Mouse (Mus musculus): ENCODE data around the gene Aplnr. TPM values are rescaled to one million over a fixed set of nuclear protein-coding genes. Genes with fewer than 3 reads are reported as not detected.

Aplnr gene
- polyA plus RNA-seq, 1 experiment: not detected

DNA sequence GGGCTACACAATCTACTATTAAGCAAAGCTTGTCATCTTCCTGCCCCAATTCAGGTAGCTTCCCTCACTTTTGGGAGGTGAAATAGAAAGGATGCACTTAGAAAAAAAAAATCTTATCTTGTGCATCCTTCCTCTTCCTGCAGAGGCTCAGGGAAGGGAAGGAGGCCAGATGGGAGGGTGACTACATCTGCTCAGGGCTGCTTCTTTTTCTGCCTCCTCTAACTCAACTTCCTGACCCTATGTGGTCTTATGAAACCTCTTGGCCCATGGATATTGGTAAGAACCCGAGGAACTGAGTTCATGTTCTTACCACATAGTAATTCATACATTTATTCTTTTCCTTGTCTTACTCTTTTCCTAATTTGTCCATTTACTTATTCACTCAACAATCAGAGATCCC lies 926 bp upstream of the Aplnr start:
- no peaks in the 10 kb centered on the region for H3K4me1 ChIP-seq (ENCODE audit: control insufficient read depth, insufficient read depth, low read length)
- H3K4me3 ChIP-seq (ENCODE audit: insufficient read depth, low read length): no peak overlapping the region
- TF ChIP-seq POLR2A (IDR thresholded peaks at IDR 0.05; ENCODE audit: low read depth, low read length) (no peak), CTCF (IDR thresholded peaks at IDR 0.05; ENCODE audit: borderline replicate concordance, insufficient read depth, low read length) (no peak)
- no peak overlapping the region for H3K27ac ChIP-seq (ENCODE audit: insufficient read depth, low read length)

GRCm38 (mm10) chr2:85136831-85137520 lies 951 bp downstream of the Aplnr start:
- Histone ChIP-seq H3K27ac (ENCODE audit: insufficient read depth, low read length) (no peak overlapping the region), H3K4me1 (ENCODE audit: control insufficient read depth, insufficient read depth, low read length) (no peaks in the 10 kb centered on the region), H3K4me3 (ENCODE audit: insufficient read depth, low read length) (no peak overlapping the region)
- no peak for TF ChIP-seq CTCF (IDR thresholded peaks at IDR 0.05; ENCODE audit: borderline replicate concordance, insufficient read depth, low read length)
- TF ChIP-seq POLR2A (IDR thresholded peaks at IDR 0.05; ENCODE audit: low read depth, low read length): no peak

DNA sequence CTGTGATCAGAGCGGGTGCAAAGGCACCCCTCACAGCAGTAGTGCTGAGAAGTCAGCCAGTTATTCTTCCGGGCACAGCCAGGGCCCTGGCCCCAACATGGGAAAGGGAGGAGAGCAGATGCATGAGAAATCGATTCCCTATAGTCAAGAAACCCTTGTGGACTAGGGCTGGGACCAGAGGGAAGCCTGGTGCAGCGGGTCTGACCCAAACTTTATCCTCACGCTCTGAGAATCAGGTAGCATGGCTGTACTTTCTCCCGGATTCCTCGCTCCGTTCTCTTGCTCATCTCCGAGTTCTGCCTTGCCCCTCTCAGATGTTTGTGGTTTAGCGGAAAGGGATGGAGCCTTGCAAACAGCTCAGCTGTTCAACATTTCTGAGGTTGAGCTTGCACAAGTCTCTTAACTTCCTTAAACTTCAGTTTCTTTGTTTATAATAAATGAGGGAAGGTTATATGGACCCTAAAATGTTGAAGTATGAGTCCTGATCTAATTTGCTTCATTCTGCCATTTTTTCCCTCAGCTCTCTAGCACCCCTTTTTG lies 1.6 kb downstream of the Aplnr start:
- no peak for TF ChIP-seq CTCF (IDR thresholded peaks at IDR 0.05; ENCODE audit: borderline replicate concordance, insufficient read depth, low read length)
- no peak for TF ChIP-seq POLR2A (IDR thresholded peaks at IDR 0.05; ENCODE audit: low read depth, low read length)
- H3K27ac ChIP-seq (ENCODE audit: insufficient read depth, low read length): no peak overlapping the region
- no peaks in the 10 kb centered on the region for H3K4me1 ChIP-seq (ENCODE audit: control insufficient read depth, insufficient read depth, low read length)
- H3K4me3 ChIP-seq (ENCODE audit: insufficient read depth, low read length): no peak overlapping the region

DNA sequence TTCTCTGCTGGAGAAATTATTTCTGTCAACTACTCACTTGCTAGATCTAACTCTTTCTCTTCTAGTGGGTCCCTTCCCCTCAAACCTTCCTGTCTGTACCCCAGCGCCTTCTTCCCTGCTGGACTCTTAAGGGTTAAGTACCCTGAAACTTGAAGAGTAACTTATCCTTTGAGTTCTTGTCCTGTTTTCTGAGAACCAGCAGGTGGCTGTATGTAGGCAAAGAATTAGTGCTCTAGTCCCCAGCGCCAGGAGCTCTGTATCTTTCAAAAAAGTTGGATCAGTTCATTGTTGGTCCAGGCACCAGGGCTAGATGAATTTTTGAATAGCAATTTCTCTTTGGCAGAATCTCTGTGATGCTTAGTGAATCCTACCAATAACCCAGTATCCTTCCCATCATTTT lies 2.1 kb downstream of the Aplnr start:
- Histone ChIP-seq H3K4me3 (ENCODE audit: insufficient read depth, low read length) (no peak overlapping the region), H3K4me1 (ENCODE audit: control insufficient read depth, insufficient read depth, low read length) (no peaks in the 10 kb centered on the region), H3K27ac (ENCODE audit: insufficient read depth, low read length) (no peak overlapping the region)
- TF ChIP-seq CTCF (IDR thresholded peaks at IDR 0.05; ENCODE audit: borderline replicate concordance, insufficient read depth, low read length): no peak
- TF ChIP-seq POLR2A (IDR thresholded peaks at IDR 0.05; ENCODE audit: low read depth, low read length): no peak

- Histone ChIP-seq H3K27ac (ENCODE audit: insufficient read depth, low read length) (no peak overlapping the region), H3K4me1 (ENCODE audit: control insufficient read depth, insufficient read depth, low read length) (no peaks in the 10 kb centered on the region), H3K4me3 (ENCODE audit: insufficient read depth, low read length) (no peak overlapping the region)
- no peak for TF ChIP-seq CTCF (IDR thresholded peaks at IDR 0.05; ENCODE audit: borderline replicate concordance, insufficient read depth, low read length)
- no peak for TF ChIP-seq POLR2A (IDR thresholded peaks at IDR 0.05; ENCODE audit: low read depth, low read length)
These were observed 3.4 kb downstream of the Aplnr start for GRCm38 (mm10) chr2:85139393-85139792.

DNA sequence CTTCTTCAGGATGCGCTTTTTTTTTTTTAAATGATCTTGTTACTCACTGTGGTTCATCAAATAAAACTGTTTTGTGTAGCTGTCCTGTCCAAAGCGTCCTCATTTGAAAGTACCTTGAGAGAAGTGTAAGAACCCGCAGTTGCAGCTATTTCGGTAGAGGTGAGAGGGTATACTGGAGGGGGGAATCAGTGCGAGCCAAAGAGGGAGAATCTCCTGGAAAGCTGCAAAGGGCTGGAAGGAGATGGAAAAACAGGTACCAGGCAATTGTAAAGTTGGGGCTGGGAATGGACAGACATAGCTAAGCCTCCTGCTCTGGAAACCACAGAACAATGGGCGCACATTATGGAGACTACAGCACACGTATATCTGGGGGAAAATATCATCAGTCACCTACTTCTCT lies 3.8 kb downstream of the Aplnr start:
- Histone ChIP-seq H3K27ac (ENCODE audit: insufficient read depth, low read length) (no peak overlapping the region), H3K4me1 (ENCODE audit: control insufficient read depth, insufficient read depth, low read length) (no peaks in the 10 kb centered on the region), H3K4me3 (ENCODE audit: insufficient read depth, low read length) (no peak overlapping the region)
- no peak for TF ChIP-seq CTCF (IDR thresholded peaks at IDR 0.05; ENCODE audit: borderline replicate concordance, insufficient read depth, low read length)
- no peak for TF ChIP-seq POLR2A (IDR thresholded peaks at IDR 0.05; ENCODE audit: low read depth, low read length)

- Histone ChIP-seq H3K4me1 (ENCODE audit: control insufficient read depth, insufficient read depth, low read length) (no peaks in the 10 kb centered on the region), H3K27ac (ENCODE audit: insufficient read depth, low read length) (no peak overlapping the region), H3K4me3 (ENCODE audit: insufficient read depth, low read length) (no peak overlapping the region)
- TF ChIP-seq POLR2A (IDR thresholded peaks at IDR 0.05; ENCODE audit: low read depth, low read length): no peak
- no peak for TF ChIP-seq CTCF (IDR thresholded peaks at IDR 0.05; ENCODE audit: borderline replicate concordance, insufficient read depth, low read length)
These were observed 4.8 kb downstream of the Aplnr start for GRCm38 (mm10) chr2:85140833-85141232.

GRCm38 (mm10) chr2:85144908-85145307 lies 8.9 kb downstream of the Aplnr start:
- TF ChIP-seq CTCF (IDR thresholded peaks at IDR 0.05; ENCODE audit: borderline replicate concordance, insufficient read depth, low read length): no peak
- no peak for TF ChIP-seq POLR2A (IDR thresholded peaks at IDR 0.05; ENCODE audit: low read depth, low read length)
- Histone ChIP-seq H3K4me3 (ENCODE audit: insufficient read depth, low read length) (no peak overlapping the region), H3K27ac (ENCODE audit: insufficient read depth, low read length) (no peak overlapping the region), H3K4me1 (ENCODE audit: control insufficient read depth, insufficient read depth, low read length) (no peaks in the 10 kb centered on the region)

GRCm38 (mm10) chr2:85145346-85145745 lies 9.3 kb downstream of the Aplnr start:
- H3K4me1 ChIP-seq (ENCODE audit: control insufficient read depth, insufficient read depth, low read length): no peaks in the 10 kb centered on the region
- no peak overlapping the region for H3K4me3 ChIP-seq (ENCODE audit: insufficient read depth, low read length)
- no peak for TF ChIP-seq POLR2A (IDR thresholded peaks at IDR 0.05; ENCODE audit: low read depth, low read length)
- TF ChIP-seq CTCF (IDR thresholded peaks at IDR 0.05; ENCODE audit: borderline replicate concordance, insufficient read depth, low read length): no peak
- no peak overlapping the region for H3K27ac ChIP-seq (ENCODE audit: insufficient read depth, low read length)

- Histone ChIP-seq H3K4me1 (ENCODE audit: control insufficient read depth, insufficient read depth, low read length) (no peaks in the 10 kb centered on the region), H3K4me3 (ENCODE audit: insufficient read depth, low read length) (no peak overlapping the region), H3K27ac (ENCODE audit: insufficient read depth, low read length) (no peak overlapping the region)
- no peak for TF ChIP-seq CTCF (IDR thresholded peaks at IDR 0.05; ENCODE audit: borderline replicate concordance, insufficient read depth, low read length)
- TF ChIP-seq POLR2A (IDR thresholded peaks at IDR 0.05; ENCODE audit: low read depth, low read length): no peak
These were observed 11.5 kb downstream of the Aplnr start for GRCm38 (mm10) chr2:85147481-85147880.

All from embryonic fibroblast, embryonic 13.5 days (primary cell).